Mouse (Mus musculus) naive thymus-derived CD4-positive, alpha-beta T cell, adult 5 months (primary cell): ENCODE data around the gene Rpl12. TPM values are rescaled to one million over a fixed set of nuclear protein-coding genes. Genes with fewer than 3 reads are reported as not detected.

Source experiments
- polyA plus RNA-seq: library from polyadenylated mRNA; unstranded; fragments of 100-300 nt; shearing (Covaris generic); gene quantifications from one replicate; pipeline ENCODE4 v1.2.1, GENCODE M21; 2017

Gene Rpl12
- polyA plus RNA-seq: 59.9 TPM

DNA sequence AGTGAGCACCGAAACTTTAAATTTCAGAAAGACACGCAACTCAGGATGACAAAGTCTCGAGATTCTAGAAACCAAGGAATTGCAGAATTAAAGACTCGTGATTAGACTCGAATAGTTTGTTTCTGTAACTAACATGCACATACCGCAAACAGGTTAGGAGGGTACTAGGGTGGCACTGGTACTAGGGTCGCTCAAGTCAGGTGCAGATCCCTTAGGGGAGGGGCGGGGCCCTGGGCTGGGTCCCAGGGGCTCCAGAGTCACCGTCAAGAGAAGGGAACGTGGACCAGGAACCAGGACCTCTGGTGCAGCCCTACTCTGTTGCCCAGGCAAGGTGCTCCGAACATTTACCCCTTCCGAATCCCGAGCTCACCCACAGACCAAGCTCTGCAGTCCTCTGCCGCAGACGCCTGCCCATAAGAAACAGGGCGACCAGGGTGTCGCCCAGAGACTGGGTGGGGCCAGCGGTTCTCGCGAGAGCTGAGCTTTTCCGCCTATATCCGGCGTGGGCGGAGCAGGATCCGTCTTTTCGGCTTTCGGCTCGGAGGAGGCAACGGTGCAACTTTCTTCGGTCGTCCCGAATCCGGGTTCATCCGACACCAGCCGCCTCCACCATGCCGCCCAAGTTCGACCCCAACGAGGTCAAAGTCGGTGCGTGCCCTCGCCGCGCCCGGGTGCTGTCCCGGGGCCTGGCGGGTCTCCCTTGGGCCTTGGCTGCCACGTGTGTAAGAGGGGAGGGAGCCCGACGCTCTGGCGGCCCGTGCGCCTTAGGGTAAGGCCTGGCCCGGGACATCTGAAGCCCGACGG, at the start of gene Rpl12, which contains the start of gene Lrsam1:
Gene Rpl12 (plus strand): TSS at position 368 of the 804 bp plus-strand sequence.
Gene Lrsam1 (minus strand): TSS at position 423 of the 804 bp plus-strand sequence.

GRCm38 (mm10) chr2:32981725-32982271, 20.4 kb downstream of the Rpl12 start, which contains the start of gene Slc2a8:
Gene Slc2a8, minus strand, starts transcription at chr2:32982083.

Other genes starting within 250 kb of the Rpl12 start
- gene Cdk9, start 248.5 kb upstream of the Rpl12 start, polyA plus RNA-seq: 190 TPM
- 58.0 TPM for gene Sh2d3c, start 240.5 kb upstream of the Rpl12 start, polyA plus RNA-seq
- not detected for gene 6330409D20Rik, start 220.5 kb upstream of the Rpl12 start, polyA plus RNA-seq
- gene Tor2a, start 204.3 kb upstream of the Rpl12 start, polyA plus RNA-seq: 41.5 TPM
- not detected for gene Ttc16, start 185.9 kb upstream of the Rpl12 start, polyA plus RNA-seq
- 3.1 TPM for gene Ptrh1, start 185.8 kb upstream of the Rpl12 start, polyA plus RNA-seq
- not detected for gene Cfap157, start 177.1 kb upstream of the Rpl12 start, polyA plus RNA-seq
- gene Stxbp1, start 114.3 kb upstream of the Rpl12 start, polyA plus RNA-seq: 2.5 TPM
- gene Fam129b, start 85.4 kb upstream of the Rpl12 start, polyA plus RNA-seq: 0.19 TPM
- gene Lrsam1, start 55 bp downstream of the Rpl12 start, polyA plus RNA-seq: 5.2 TPM
- 9.6 TPM for gene Slc2a8, start 20.5 kb downstream of the Rpl12 start, polyA plus RNA-seq
- 1.0 TPM for gene Garnl3, start 170.1 kb downstream of the Rpl12 start, polyA plus RNA-seq